Mouse (Mus musculus) monocyte, adult 5-6 weeks (primary cell): ENCODE results near the gene Cops9. TPM values are rescaled to one million over a fixed set of nuclear protein-coding genes. Genes with fewer than 3 reads are reported as not detected.

ENCODE experiments used
- ATAC-seq: fragments of 153-309, 156-312 bp; replicated peaks from 2 replicates; pipeline ENCODE4 v1.8.0; 2017; ENCODE audit warnings: mild to moderate bottlenecking; ENCODE audit not compliant: low TSS enrichment, insufficient number of reproducible peaks, severe bottlenecking, poor library complexity, low FRiP score
- total RNA-seq: library from RNA; stranded (forward); fragments of 200-1000, 200-491, 200-594 nt; gene quantifications from 3 replicates; pipeline ENCODE4 v1.2.3, GENCODE M21; 2017

The Cops9 gene
- total RNA-seq, 1 experiment from 2014 or later, result 99.5 TPM

GRCm38 (mm10) chr1:92616046-92616445 is 25.7 kb downstream of the Cops9 start:
- no peak for ATAC-seq

- no peak for ATAC-seq
Observed at GRCm38 (mm10) chr1:92614516-92614915, 27.3 kb downstream of the Cops9 start.

GRCm38 (mm10) chr1:92613175-92613574 is 28.6 kb downstream of the Cops9 start:
- no peak for ATAC-seq

GRCm38 (mm10) chr1:92611008-92611407 is 30.8 kb downstream of the Cops9 start:
- ATAC-seq, result no peak

GRCm38 (mm10) chr1:92607711-92608110 is 34.1 kb downstream of the Cops9 start:
- no peak for ATAC-seq

- ATAC-seq, result no peak
Observed at GRCm38 (mm10) chr1:92605482-92605881, 36.3 kb downstream of the Cops9 start, which contains the start of gene Olfr1410. Gene Olfr1410 (plus strand): TSS chr1:92605782.

GRCm38 (mm10) chr1:92596019-92596418 is 45.8 kb downstream of the Cops9 start:
- ATAC-seq, result no peak

GRCm38 (mm10) chr1:92594111-92594510 is 47.7 kb downstream of the Cops9 start, which contains the start of gene Olfr1411:
Gene Olfr1411 (plus strand): TSS chr1:92594411.
- no peak for ATAC-seq

Other genes with a start within 250 kb of the Cops9 start
- 89.5 to 119 TPM (median 89.7 TPM) in 3 replicates for gene Ndufa10, start 168.1 kb downstream of the Cops9 start, total RNA-seq
- gene Olfr1416, start 156.9 kb downstream of the Cops9 start, total RNA-seq, result not detected in 3 replicates
- gene Olfr1415, start 145.9 kb downstream of the Cops9 start, total RNA-seq, result not detected in 3 replicates
- not detected in 3 replicates for gene Olfr1414, start 123.3 kb downstream of the Cops9 start, total RNA-seq
- not detected in 3 replicates for gene Olfr1413, start 70.7 kb downstream of the Cops9 start, total RNA-seq
- gene Olfr1412, start 56.2 kb downstream of the Cops9 start, total RNA-seq, result not detected in 3 replicates
- gene Olfr1411, start 47.6 kb downstream of the Cops9 start, total RNA-seq, result not detected in 3 replicates
- gene Olfr1410, start 36.2 kb downstream of the Cops9 start, total RNA-seq, result not detected in 3 replicates
- gene Olfr12, start 24.2 kb downstream of the Cops9 start, total RNA-seq, result not detected in 3 replicates
- gene Otos, start 6.9 kb upstream of the Cops9 start, total RNA-seq, result not detected in 3 replicates
- 24.0 to 67.4 TPM (median 25.2 TPM) in 3 replicates for gene Gpc1, start 189.7 kb upstream of the Cops9 start, total RNA-seq